Mouse (Mus musculus) kidney, adult 9 months (tissue): ENCODE results near the gene Gm7534.

Source experiments
- DNase-seq: peaks from one replicate; pipeline ENCODE4 v3.0.0; 2022

Gene Gm7534

GRCm38 (mm10) chr4:134202904-134203303 is at the start of gene Gm7534:
Gm7534 (minus strand) TSS chr4:134203004.
- no peak for DNase-seq

GRCm38 (mm10) chr4:134252131-134252910 is 49.5 kb upstream of the Gm7534 start:
- DNase-seq: no peak

GRCm38 (mm10) chr4:134251241-134252130 is 48.7 kb upstream of the Gm7534 start:
- DNase-seq: no peak

GRCm38 (mm10) chr4:134250930-134251240 is 48.1 kb upstream of the Gm7534 start:
- DNase-seq: no peak

GRCm38 (mm10) chr4:134250116-134250929 is 47.5 kb upstream of the Gm7534 start:
- no peak for DNase-seq

- DNase-seq: peak; percentile 64
Observed at GRCm38 (mm10) chr4:134249651-134250050, 46.8 kb upstream of the Gm7534 start.

- peak; percentile 60 for DNase-seq
Observed at GRCm38 (mm10) chr4:134246719-134247258, 44.0 kb upstream of the Gm7534 start, which contains the start of gene Gm30191. Gm30191 (plus strand) TSS chr4:134246935.

- peak; percentile 58 for DNase-seq
Observed at GRCm38 (mm10) chr4:134246256-134246655, 43.5 kb upstream of the Gm7534 start.

GRCm38 (mm10) chr4:134245148-134245843 is 42.5 kb upstream of the Gm7534 start, which contains the start of gene Zfp593:
Zfp593 (minus strand) TSS chr4:134245592.
- peak; percentile 95 for DNase-seq

- DNase-seq: no peak
Observed at GRCm38 (mm10) chr4:134243516-134244250, 40.9 kb upstream of the Gm7534 start, which contains the start of gene E130218I03Rik. E130218I03Rik (plus strand) TSS chr4:134243662.

GRCm38 (mm10) chr4:134238686-134239085 is 35.9 kb upstream of the Gm7534 start:
- no peak for DNase-seq

GRCm38 (mm10) chr4:134238279-134238651 is 35.5 kb upstream of the Gm7534 start, which contains the start of gene Cnksr1:
Cnksr1 (minus strand) TSS chr4:134238399.
- DNase-seq: peak; percentile 96

- DNase-seq: no peak
Observed at GRCm38 (mm10) chr4:134237582-134238278, 34.9 kb upstream of the Gm7534 start.

- DNase-seq: no peak
Observed at GRCm38 (mm10) chr4:134234876-134235275, 32.1 kb upstream of the Gm7534 start.

- DNase-seq: peak; percentile 65
Observed at GRCm38 (mm10) chr4:134230431-134230830, 27.6 kb upstream of the Gm7534 start.

- DNase-seq: no peak
Observed at GRCm38 (mm10) chr4:134227194-134227593, 24.4 kb upstream of the Gm7534 start, which contains the start of gene Catsper4. Catsper4 (minus strand) TSS chr4:134227383.

- DNase-seq: peak; percentile 45
Observed at GRCm38 (mm10) chr4:134222793-134223600, 20.2 kb upstream of the Gm7534 start.

GRCm38 (mm10) chr4:134206488-134207053 is 3.8 kb upstream of the Gm7534 start:
- no peak for DNase-seq

- DNase-seq: no peak
Observed at GRCm38 (mm10) chr4:134203340-134203896, 614 bp upstream of the Gm7534 start.
